Mouse (Mus musculus) spleen, embryonic (tissue): ENCODE measurements around the gene Jmjd8.

ENCODE experiments used
- CTCF ChIA-PET: fragments of 350-600 bp; sonication (Branson Sonifier 250); formaldehyde crosslinking; loops from one replicate; lab custom pipeline; 2022; lab: Charles Lee

Gene Jmjd8

DNA sequence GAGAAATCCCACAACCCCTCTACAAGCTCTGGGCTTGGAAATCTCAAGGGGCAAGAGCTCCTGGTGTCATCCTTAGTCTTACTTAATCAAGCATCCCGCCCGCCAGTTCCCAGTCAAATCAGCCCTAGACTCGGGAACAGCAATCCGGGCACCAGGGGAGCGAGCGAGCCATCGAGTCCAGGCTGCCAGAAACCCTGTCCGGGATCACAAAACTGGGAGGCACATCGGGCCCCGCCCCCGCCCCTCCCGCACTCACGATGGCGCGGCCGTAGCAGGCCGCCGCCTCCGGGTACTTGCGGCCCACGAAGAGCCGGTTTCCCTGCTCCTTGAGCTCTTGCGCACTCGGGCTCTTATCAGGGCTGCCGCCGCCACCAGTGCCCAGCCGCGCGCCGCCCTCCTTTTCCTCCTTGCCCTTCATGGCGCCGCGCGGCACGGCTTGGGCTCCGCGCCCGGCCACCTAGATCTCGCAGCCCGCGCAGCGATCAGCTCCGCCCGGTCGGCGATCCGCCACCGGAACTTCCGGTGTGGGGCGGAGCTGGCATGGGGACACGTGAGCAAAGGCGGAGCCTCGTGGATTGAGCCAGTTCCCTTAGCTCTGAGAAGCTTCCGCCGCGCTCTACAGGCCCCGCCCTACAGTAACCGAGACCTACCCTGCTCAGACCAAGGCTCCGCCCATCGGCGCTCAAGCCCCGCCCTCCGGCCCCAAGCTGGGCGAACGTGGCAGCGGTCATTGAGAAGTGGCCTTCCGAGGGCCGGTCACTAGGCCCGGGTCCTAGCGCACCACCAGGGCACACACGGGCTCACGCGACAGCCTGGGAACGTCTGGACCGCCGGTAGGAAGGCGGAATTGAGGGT is 4.0 kb downstream of the Jmjd8 start:
- CTCF ChIA-PET, result interaction anchor here (0.6 to 1.4 kb wide), 4 partner anchors 15 to 29 kb away, joined by 3 to 4 read pairs (median 3); no protein-coding TSS in a partner anchor

DNA sequence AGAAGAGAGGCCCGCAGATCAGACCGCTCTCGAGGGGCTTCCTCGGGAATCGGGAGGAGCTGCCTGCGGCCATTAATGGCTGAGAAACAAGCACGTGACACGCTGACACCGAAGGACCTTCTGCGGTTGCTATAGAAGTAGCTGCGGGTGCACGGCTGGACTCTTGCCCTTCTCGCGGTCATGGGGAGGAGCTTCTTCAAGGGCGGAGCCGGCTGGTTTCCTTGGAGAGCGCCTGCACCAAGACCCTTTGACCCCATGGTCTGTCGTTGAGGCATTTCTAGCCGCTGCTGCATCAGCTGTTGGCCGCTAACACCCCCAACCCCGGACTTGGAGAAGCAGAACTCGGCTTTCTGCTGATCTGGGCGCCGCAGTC is 4.6 kb downstream of the Jmjd8 start, which contains the start of gene Stub1:
Gene Stub1, minus strand, starts transcription at position 114 of the 373 bp plus-strand sequence.
- CTCF ChIA-PET, result interaction anchor here (0.5 to 1.4 kb wide), 4 partner anchors 15 to 58 kb away, joined by 3 to 4 read pairs (median 4); no protein-coding TSS in a partner anchor

DNA sequence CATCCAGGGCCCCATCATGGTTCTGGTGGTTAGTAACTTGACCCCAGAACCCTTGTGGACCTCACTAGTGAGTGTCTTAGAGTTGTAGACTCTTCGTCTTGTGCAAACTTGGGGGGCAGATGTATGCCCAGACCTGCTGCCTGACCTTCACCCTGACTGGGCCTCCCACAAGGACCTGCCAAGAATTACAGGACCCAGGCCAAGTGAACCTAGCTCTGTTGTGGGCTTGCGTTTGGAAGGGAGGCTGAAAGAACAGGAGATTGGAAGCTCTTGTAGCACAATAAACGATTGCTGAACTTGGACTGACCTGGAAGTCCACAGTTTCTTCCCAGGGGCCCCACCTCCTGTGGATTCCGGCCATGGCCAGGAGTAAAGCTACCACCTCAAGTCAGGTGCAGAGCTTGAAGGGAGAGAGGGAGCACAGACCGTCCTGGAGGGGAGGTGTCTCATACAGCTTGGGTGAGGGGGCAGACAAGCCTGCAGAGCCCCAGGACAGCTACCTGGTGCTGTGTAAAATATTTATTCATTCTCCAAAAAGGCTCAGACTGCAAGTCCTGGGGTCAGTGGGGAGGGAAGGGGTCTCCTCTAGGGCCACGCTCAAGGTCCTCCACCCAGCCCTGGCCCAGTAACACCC is 5.4 kb downstream of the Jmjd8 start:
- CTCF ChIA-PET, result interaction anchor here (0.5 to 1.4 kb wide), 4 partner anchors 8 to 60 kb away, joined by 3 to 4 read pairs (median 3); no protein-coding TSS in a partner anchor

DNA sequence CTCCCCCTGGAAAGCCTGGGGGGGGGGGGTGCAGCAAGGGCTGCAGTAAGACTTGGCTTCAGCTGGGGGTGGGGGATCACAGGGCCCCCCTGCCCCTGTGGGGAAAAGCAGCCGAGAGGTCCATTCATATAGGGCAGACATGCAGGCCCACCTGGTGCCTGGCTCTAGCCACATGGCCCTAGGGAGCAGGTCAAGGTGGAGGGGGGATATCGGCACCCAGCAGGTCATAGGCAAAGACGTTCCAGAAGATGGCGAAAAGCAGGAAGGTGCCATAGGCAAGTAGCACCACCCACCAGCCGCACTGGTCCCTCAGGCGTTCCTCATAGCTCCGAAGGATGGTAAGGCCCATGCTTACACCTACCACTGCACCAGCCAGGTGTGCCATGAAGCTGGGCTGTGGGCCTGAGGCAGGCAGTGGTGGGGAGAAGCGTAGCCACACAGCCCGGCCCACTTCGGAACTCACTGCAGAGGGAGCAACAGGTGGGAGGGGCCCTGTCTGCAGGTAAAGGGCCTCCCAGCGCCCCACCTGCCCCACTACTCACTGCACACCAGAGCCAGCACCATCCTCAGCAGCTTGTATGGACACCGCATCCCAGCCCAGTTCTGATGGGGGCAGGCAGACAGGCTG is 6.0 kb downstream of the Jmjd8 start:
- CTCF ChIA-PET, result interaction anchor here (0.5 to 0.7 kb wide), 4 partner anchors 8 to 61 kb away, joined by 3 read pairs; partner anchors contain the start of gene Rhot2

DNA sequence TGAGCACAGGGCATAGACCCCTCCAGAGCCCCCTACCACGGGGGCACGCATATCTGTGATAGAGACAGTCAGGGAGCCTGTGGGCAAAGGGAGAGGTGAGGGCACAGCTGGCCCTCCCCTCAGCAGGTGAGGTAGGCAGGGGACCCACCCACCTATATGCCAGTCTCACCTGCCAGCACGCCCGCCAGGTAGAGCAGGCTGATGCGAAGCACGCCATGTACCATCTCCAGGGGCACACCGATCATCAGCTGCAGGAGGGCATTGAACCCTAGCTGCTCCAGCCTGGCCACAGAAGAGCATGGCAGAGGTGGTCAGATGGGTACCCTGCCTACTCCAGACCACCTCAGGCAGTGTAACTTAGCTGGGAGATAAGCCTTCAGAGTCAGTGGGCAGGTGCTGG is 6.6 kb downstream of the Jmjd8 start:
- CTCF ChIA-PET, result interaction anchor here (0.6 kb wide), 1 partner anchor 9 kb away, joined by 3 read pairs; the partner anchor contains the start of gene Rhot2

DNA sequence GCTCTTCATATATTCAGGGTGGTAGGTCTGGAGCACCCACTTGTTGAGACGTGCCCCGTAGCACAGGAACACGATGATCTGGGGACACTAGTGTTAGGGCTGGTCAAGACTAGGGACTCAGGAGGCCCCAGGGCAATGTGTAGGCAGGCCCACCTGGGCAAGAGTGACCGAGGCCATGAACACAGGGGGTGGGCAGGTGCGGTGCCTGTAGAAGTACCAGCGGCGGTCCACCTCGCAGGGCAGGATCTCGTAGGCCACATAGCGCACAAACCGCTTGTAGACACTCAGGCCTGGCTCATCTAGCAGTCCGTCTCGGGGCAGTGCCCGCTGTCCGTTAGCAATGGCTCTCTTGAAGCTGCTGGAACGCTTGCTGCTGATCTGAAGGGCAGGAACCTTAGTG is 7.1 kb downstream of the Jmjd8 start:
- CTCF ChIA-PET, result no interaction called here

DNA sequence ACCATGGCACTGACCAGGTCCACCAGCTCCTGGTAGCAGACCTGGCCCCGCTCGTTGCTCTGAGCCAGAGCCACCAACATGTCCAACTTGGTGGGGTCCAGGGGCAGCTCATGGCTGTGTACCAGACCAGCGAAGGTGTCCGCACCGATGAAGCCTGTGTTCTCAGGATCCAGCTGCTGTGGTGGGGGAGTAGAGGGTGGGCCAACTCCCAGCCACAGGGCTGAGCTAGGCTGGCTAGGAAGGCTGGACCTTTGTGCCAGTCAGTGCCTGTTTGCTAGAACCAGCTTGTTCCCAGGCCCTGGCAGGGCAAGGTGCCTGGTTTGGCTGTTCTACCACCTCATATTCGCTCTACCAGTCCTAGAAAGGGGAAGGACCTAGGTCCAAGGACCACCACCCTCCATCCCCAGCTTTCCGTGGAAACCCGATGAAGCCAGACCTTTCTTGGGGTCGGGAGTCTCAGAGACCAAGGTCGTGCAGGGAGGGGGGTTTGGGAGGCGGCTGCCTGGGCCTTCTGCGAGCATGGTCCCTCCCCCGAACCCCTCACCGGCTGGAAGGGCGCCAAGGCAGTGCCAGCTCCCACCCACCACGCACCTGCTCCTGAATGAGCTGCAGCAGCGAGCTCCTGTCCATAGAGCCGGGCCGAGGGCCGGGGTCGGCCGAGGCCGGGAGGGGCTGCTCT is 7.9 kb downstream of the Jmjd8 start:
- CTCF ChIA-PET, result no interaction called here

DNA sequence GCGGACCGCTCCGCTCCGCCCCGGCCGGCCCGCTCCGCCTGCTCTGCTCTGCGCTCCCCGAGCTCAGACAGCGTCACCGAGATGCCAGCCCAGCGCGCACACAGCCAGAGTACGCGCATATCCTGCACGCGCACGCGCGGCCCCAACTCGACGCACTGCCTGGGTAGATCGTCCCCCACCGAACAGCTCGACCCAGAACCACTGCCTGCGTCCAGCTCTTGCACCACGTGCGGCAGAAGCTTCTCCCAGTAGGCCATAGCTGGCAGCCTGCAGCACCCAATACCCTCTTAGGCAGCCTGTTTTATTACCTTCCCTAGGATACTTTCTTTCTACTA is 8.4 kb downstream of the Jmjd8 start, which contains the start of gene Rhbdl1:
Gene Rhbdl1, minus strand, starts transcription at position 220 of the 335 bp plus-strand sequence.
- CTCF ChIA-PET, result no interaction called here

DNA sequence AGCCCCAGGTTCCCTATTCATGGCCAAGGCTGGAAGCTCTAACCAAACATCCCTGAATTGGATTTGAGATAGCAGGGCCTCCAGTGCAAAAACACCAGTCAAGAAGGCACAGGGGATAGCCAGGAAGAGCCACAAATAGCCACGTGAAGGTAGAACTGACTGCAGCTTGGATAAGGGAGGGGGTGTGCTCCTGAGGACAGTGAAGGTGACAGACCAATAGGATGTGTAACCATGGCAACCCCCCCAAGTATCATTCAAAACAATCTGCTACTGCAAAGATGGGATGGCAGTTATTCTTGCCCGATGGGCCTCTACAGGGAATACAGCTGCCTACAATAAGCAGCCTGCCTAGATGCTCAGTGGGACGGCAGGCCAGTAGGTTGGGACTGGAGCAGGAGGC is 8.9 kb downstream of the Jmjd8 start:
- CTCF ChIA-PET, result no interaction called here

DNA sequence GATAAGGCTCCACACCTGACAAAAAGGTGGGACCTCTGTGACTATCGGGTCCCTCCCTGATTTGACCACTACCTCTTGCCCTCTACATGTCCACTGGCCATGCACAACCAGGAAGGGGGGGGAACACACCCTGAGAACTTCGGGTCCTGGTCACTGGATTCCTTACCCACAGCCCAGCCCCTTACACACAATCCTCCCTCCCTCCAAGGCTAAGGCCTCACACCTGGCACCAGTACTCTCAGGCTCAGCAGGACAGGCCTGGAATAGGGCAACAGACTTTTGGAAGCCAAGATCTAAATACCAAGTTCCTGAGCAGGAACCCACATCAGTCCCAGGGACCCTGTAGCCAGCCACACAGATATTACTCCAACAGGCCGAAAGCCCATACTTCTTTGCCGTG is 10.2 kb downstream of the Jmjd8 start:
- CTCF ChIA-PET, result no interaction called here

DNA sequence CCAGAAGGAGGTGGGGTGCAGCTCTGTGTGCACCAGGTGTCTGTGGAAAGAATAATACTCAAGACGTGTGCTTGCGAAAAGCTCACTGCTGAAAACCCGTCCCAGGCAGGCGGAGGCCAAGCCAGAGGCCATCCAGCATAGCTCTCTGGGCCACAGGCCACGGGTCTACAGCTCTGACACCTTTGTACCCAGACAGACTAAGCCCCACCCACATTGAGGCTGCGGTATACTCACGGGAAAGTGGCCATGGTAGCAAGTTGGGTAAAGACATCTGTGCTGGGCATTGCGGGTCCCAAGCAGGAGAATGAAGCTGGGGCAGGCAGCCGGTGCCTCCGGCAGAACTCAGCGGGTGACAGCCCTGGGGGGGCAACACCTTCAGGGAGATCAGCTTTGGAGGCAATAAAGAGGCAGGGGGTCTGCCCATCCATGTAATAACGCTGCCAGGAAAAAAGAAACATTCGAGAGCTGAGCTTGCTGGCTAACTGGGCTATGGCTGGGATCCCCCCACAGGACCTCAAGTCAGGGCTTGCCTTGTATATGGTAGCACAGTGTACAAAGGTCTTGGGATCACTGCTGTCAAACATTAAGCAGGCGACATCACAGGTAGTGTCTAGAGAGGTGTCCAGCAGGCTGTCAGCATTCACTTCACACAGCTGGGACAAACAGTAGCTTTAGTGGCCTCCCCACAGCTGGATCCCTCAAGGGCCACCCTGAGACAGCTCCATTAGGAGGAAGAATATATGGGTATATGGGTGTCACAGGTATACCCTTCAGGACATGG is 11.0 kb downstream of the Jmjd8 start:
- CTCF ChIA-PET, result no interaction called here

DNA sequence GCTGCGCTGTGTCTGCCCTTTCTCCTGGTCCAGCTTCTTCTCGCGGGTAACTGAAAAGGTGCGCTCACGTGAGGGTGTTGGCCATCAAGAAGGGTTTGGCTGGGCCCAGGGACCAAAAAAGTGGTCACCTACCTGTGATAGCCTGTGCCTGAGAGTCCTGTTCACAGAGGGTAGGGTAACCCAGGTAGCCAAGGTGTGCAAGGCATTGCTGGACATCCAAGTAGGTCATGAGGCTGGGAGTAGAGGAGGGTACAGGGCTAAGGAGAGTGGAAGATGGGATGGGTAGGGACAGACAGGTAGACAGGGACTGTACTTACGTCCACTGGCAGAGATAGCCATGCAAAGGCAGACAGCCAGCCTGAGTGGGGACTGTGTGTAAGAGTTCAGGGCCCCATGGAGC is 11.9 kb downstream of the Jmjd8 start:
- CTCF ChIA-PET, result no interaction called here

DNA sequence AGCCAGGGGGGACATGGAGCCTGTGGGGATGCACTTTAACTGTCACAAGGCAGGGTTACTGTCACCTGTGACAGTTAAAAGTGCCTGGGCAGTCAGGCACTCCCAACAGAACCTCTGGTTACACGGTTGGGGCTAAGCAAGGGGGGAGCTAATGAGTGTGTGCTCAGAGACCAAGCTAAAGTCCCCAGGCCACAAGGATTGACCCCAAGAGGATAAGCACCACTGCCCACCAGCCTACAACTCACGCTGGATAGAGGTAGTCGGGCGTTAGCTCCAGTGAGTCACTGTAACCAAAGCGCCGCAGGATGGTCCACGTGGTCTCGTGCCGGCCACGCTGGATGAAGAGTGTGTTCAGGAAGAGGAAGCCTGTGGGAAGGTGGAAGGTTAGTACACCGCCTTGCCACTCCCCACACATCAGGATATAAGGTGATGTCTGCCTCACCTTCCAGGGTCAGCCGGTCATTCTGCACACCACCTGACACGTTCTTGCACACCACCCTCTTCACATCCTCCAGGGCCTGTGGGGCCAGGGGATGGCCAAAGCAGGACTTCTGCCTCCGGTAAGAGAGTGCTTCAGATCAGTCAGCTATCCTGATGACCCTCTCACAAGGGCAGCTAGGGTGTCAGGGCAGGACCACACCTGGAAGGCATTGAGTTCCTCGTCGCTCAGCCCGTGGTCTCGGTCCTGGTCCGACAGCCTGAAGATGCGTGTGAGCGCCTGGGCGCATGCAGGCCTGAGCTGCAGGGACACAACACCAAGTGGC is 12.6 kb downstream of the Jmjd8 start, which contains the start of gene Gm20683:
Gene Gm20683, minus strand, starts transcription at position 647 of the 764 bp plus-strand sequence.
- CTCF ChIA-PET, result no interaction called here

DNA sequence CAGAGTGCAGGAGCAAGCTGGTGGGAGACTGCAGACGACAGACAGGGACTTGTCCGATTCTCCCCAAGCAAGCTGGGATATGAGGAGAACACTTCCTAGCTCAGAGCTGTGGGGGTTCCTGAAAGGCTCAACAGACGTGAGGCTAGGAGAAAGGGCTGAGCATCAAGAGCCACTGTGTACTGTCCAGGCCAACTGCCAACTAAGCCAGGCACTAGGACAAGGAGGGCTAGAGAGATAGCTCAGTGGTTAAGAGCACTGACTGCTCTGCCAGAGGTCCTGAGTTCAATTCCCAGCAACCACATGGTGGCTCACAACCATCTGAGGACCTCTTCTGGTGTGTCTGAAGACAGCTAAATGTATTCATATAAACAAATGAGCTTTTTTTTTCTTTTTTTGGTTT is 13.8 kb downstream of the Jmjd8 start:
- CTCF ChIA-PET, result interaction anchor here (0.8 kb wide), 1 partner anchor 8 kb away, joined by 3 read pairs; no protein-coding TSS in a partner anchor

DNA sequence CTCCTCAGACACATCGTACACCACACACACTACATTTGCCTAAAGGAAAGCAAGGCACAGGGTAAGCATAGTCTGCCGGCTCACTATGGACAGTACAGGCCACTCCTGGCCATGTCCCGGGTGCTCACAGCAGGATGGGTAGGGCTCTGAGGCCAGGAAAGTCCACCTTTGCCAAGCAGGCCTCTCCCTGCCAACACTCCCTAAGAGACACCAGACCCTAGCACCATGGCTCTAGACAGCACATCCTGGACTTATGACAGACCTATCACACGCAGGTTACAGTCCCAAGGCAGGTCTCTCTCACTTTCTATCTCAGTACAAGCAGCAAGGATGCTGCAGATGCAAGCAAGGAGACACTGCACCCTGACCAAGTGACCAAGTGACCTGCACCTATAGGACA is 14.5 kb downstream of the Jmjd8 start:
- CTCF ChIA-PET, result interaction anchor here (0.8 kb wide), 1 partner anchor 9 kb away, joined by 3 read pairs; no protein-coding TSS in a partner anchor

DNA sequence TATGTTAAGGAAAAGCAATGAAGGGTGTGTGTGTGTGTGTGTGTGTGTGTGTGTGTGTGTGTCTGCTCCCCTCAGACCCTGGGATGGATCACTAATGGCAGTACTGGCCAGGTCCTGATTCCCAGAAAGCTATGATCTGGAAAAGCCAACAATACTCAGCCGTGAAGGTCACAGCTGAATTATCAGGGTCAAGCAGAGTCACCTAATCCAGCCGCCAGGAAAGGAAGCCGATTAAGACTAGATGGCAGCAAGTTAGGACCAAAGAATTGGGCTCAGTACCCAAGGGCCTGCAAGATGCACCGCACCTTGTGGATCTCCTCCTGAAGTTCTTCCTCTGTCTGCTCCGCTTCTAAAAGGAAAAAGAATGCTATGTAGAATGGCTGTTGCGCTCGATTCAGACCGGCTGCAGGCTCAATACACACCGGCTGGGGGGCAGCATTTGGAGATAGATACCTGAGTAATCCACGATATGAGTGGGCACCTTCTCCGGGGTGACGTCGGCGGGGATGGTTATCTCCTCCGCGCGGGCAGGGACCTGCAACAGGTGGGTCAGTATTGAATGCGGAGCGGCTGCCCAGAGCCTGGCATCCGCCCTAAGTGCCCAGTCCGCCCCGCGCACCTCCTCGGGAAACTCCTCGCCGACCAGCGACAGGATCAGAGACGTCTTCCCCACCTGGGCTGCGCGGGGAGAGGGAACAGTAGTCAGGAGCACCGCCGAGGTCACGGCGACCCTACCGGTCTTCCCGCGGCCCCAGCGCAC is 15.1 kb downstream of the Jmjd8 start:
- CTCF ChIA-PET, result interaction anchor here (0.6 to 0.7 kb wide), 4 partner anchors 9 to 167 kb away, joined by 3 to 5 read pairs (median 4); partner anchors contain the start of gene Mcrip2

DNA sequence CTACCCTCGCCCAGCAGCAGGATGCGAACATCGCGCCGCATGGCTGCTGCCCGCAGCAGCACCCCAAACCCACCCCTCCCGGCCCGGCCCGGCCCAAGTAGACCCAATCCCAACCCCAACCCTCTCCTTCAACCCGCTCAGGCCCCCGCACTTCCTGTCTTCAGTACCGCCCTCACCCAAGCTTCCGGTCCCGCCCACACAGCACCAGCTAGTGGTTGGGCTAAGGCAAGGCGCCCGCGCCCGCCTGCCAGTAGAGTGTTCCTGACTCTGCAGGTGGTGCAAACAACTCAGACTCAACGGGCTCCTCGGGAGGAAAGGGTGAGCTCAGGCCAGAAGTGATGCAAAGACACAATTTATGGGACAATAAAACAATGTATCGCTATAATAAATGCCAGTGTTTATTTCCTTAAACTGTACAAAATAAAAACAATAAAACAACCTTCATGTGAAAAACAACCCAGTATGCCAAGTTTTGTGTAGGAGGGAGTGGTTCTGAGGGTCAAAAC is 15.8 kb downstream of the Jmjd8 start, which contains the start of gene Rhot2:
Gene Rhot2, minus strand, starts transcription at position 456 of the 506 bp plus-strand sequence.
- CTCF ChIA-PET, result interaction anchor here (0.6 to 0.7 kb wide), 2 partner anchors 9 to 166 kb away, joined by 3 to 5 read pairs; no protein-coding TSS in a partner anchor

DNA sequence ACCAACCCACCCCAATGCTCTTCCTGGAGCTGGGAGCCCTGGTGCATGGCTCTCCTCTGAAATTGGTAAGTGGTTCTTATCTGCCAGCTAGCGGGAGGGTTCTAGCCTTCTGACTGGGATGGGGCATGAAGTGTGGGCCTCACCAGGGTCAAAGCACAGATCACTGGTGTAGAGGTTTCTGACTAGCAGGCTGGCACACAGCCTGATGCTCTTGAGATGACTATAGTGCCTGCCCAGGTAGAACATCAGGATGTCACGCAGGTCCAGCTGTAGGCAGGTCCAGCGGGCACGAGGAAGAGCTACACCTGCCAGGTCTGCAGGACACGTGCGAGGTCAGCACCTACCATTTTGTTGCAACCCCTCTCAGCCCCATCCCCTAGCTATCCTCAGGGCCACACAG is 31.6 kb downstream of the Jmjd8 start:
- CTCF ChIA-PET, result interaction anchor here (1.6 kb wide), 1 partner anchor 27 kb away, joined by 4 read pairs; the partner anchor contains the start of gene Stub1
